Mouse (Mus musculus): ENCODE measurements at regions not wholly inside any gene's neighbourhood (a gene's known extent, or its start where the extent isn't known, plus 50 kb on each side); places are given as distances from the start of the nearest gene placed in this dataset.

- TF ChIP-seq EP300 (IDR thresholded peaks at IDR 0.05; ENCODE audit: low read depth) (no peak), CTCF (IDR thresholded peaks at IDR 0.05; ENCODE audit: low read depth) (no peak)
Measured at GRCm38 (mm10) chr1:154067856-154068255, 133.1 kb upstream of the Zfp648 start.

All from heart, postnatal 0 days (tissue).